Mouse (Mus musculus) gastrocnemius, postnatal 25 days (tissue): ENCODE results near the gene Fam217b. TPM values are rescaled to one million over a fixed set of nuclear protein-coding genes. Genes with fewer than 3 reads are reported as not detected.

Source experiments
- DNase-seq: peaks from one replicate; pipeline ENCODE4 v3.0.0; 2022
- total RNA-seq, 2 experiments: library from RNA; stranded (reverse); gene quantifications; 1 replicate in 1 of 2; 2 replicates in 1 of 2; pipeline ENCODE4 v1.2.3; 2021

Gene Fam217b
- total RNA-seq, 2 experiments from 2014 or later = 2.0 TPM

DNA sequence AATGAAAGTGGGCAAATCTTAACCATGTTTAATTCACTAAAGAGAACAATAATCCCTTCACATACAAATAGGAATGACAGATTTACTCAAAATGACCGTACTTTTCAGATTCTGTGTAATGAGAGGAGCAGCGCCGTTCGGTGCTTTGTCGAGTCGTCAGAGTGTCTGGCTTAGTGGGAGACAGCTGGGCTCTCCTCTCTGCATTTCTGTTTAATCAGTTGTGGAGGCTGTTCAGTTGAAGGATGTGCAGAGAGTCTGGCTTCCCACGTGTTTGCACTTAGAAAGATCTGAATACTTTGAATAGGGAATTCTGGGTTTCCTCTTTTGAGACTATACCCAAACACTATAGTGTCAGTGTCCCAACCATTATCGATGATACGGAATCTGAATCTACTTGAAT is 23.0 kb downstream of the Fam217b start:
- no peak for DNase-seq

DNA sequence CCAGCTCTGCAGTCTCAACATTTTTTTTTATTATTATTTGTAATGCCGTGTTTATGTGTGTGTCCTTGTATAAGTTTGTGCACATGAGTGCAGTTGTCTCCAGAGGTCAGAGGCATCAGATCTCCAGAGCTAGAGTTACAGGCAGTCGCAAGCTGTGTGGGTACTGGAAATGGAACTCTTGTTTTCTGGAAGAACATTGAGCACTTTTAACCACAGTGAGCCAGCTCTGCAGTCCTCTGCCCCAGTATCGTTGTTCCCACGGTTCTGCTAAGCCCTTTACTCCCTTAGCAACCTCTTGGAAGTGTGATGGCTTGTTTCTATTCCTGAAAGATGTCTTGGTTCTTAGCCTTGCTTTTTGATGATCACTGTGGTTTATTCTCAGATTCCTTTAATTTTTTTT is 35.1 kb downstream of the Fam217b start:
- no peak for DNase-seq

DNA sequence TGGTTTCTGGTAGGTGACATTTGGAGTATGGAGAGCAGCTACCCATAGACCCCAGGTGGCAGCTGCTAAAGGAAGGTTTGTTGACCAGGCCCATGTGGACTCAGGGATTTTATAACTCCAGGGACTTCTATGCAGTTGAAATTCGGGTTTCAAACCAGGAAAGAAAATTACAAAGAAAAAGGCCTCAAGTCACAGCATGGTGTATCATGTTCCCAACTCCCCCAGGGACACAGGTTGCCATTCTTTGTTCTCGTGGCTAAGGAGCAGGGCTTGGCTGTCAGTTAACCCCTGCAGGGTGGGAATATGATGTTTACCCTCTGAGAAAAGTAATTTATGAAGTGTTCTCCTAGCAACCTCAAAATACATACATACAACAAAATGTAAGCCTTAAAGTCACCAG is 35.9 kb downstream of the Fam217b start:
- no peak for DNase-seq

DNA sequence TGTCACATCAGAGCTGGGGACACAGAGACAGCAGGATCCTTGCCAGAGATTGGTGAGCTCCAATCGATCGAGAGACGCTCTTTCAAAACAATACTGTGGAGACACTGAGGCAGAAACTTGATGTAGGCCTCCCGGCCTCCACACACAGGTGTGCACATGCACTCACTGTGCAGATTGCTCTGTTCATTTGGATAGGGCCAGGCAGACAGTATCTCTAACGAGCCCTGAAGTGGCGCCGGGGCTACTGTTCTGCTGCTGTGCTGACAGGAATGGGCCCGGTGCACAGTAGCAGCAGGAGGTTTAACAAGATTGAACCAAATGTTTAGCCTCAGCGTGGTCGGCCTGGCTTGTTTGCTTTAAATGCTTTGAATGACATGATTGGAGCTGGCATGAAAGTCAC is 36.6 kb downstream of the Fam217b start:
- no peak for DNase-seq

DNA sequence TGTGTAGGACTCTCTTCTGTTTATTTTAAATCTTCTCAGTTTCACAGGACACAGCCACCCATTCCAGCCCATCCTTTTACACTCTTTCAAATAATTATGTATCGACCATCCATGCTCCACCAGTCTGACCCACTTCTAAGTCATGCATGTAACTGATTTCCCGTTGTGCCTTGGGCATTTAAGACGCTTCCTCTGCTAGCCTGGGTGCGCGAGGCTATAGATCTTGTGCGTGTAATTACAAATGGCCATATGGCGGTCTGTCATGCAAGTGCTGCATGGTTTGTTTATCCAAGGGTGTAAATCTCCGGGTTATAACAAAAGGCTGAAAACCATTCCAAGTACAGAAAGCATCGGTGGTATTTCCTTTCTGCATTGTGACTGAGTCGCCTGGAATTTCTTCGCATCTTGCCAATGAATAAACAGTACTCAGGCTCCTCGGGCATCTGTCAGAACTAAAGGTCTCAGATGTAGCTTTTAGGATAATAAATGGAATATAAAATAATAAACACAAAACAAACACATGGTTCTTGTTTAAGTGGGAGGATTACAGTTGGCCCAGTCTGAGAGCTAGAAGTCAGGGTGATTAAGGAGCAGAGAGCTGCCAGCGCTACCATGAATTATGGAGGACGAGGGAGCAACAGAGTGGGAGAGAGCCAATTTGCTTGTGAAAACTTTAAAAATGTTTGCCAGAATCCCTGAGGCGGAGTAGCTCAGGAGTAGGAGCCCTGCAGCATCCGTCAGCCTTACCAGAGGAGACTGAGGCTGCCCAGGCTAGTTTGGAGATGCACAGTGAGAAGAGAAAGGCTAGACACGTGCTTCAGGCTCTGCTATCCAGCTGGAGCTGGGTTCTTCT is 40.6 kb downstream of the Fam217b start:
- DNase-seq = no peak

DNA sequence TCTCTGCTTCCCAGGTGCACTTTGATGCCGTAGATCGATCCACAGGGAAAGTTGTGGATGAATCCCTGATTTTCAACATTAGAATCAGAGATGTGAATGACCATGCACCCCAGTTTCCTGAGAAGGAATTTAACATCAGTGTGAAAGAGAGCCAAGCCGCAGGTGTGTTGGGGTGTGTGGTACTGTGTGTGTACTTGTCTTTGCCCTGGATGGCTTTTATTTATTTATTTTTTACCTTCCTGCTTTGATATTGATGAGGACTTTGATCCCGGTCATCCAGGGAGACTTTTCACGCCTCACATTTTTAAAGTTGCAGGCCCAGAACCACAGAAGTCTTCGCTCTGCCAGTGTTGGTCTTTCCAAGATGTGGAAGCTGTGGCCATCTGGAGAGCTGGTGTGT is 43.1 kb downstream of the Fam217b start:
- DNase-seq = no peak

DNA sequence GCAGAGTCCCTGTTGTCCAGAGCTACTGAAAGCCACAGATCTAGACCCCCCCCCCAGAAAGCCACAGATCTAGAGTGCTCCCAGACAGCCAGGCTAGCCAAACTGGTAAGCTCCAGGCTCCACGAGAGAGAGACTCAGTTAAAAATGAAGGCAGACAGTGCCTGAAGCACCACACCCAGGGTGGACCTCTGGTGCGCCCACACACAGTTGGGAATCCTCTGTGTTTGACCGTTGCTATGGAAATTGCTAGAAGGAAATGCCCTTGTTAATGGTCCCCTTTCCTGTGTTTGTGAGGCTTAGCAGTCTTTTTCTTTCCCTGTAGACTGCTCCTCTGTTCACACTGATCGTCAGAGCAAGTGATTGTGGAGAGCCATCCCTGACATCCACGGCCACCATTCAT is 46.0 kb downstream of the Fam217b start:
- DNase-seq = no peak

DNA sequence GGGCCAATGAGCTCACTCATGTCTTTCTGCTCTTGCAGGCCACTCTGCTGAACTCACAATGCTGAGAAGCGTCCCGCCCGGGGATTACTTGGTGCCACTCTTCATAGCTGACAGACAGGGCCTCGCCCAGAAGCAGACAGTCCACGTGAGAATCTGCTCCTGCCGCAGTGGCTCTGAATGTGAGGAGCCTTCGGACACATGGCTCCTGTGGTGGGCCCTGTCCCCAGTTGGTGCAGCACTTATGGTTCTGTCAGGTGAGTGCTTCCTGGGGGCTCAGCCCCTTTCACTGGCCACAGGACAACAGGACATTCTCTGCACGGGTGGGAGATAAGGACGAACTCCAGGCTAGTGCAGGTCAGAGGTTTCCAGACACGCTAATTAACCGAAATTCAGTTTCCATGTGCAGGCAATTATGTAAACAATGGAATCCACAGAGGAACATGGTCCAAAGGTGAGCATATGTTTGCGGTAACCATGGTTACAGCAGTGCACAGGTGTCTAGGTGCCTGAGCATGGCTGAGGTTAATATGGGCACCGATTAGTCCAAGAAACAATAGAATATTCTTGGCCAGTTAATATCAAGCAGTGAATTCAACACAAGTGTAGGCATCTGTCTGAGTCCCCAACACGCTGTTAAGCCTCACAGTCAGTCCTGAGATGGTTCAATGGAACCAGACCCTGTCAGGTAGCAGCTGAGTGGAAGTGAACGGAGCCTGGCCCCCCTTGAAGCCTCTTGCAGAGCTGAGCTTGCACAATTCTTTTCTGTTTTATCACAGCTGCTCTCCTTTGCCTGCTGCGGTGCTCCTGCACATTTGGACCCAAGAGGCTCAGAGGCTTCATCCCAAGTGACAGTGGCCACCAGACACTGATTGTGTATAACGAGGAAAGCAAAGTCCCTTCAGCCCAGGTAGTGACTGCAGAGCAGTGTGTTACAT is 57.5 kb downstream of the Fam217b start:
- DNase-seq = no peak

DNA sequence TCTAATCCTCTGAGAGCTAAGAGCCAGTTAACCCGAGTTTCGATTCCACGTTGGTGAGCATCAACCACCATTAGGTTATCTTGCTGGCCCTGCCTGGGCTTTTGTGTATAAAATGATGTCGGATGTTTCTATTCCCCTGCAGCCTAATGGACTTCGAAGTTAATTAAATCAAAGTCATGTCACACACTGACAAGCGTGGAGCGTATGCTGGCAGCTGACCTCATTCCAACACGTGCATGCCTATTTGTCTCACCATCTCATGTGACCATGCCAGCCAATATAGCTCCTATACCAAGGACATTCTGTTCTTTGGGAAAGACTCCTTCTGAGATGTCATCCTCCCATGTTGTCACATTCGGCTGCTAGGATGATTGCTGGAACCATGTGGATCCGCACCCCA is 59.6 kb downstream of the Fam217b start:
- no peak for DNase-seq

Other genes starting within 250 kb of the Fam217b start
- gene Sycp2, start 6.8 kb upstream of the Fam217b start, total RNA-seq = under 1 TPM; 0.11 to 0.13 TPM
- 1 to 10 TPM; 2.6 to 2.9 TPM for gene Ppp1r3d, start 52 bp upstream of the Fam217b start, total RNA-seq
- not detected for gene Cdh26, start 16.0 kb downstream of the Fam217b start, total RNA-seq